ENCODE assay signal across 15 mouse cellular contexts in the genomic region with DNA sequence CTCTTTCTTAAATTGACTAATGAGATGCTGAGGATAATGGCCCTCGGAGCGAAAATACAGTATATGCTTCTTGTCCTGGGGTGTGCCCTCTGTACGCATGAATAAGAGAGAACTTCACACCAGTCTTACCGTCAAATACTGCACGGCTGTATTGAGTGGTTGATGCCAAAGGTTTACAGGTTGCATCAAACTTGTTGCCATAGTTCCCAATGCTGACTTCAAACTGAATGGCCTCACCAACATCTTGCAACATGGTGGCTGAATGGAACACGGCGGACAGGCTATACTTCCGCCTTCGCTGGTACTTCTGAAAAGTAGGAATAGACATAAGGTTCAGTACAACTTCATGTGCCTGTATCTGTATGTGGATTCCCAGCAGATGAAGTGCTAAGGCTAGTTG.
"Had no signal": no experiment of that assay in that cellular context is flagged by ENCODE, and none has a peak within 500 bp of the region (broad histone marks: within the 10 kb centered on the region; RNA-seq: fewer than 3 reads in every experiment).

No protein-coding gene starts in this region.

- DNase-seq: lung, adult 18-20 months; lung, embryonic 14.5 days; lung, postnatal 14 days; midbrain, embryonic 14.5 days; right cerebral cortex, postnatal 14 days; right cerebral cortex, postnatal 4 days; spleen, adult 18-20 months; thymus, adult 18-20 months; thymus, postnatal 25 days; thymus, postnatal 4 days had no signal

- H3K4me3 ChIP-seq: liver, embryonic 12.5 days; midbrain, embryonic 10.5 days; midbrain, embryonic 12.5 days; neural tube, embryonic 12.5 days had no signal

- H3K27ac ChIP-seq: liver, embryonic 12.5 days; liver, embryonic 14.5 days; midbrain, embryonic 10.5 days; midbrain, embryonic 12.5 days; neural tube, embryonic 12.5 days had no signal

- H3K4me1 ChIP-seq: liver, embryonic 12.5 days; midbrain, embryonic 12.5 days; neural tube, embryonic 12.5 days had no signal
